18 mouse cellular contexts compared by ENCODE assay signal in genomic region chr6:120255701-120256100, GRCm38 (mm10). TPM values are rescaled to one million over a fixed set of nuclear protein-coding genes. Genes with fewer than 3 reads are reported as not detected.
A peak's percentile ranks its signal among the peaks of the same experiment; 100 is the strongest.
DNase-seq lines count a peak whose midpoint lies in the region; ATAC-seq lines count a peak whose summit lies in the region.
"Had no signal": no experiment of that assay in that cellular context is flagged by ENCODE, and none has a peak within 500 bp of the region (broad histone marks: within the 10 kb centered on the region; RNA-seq: fewer than 3 reads in every experiment).

No protein-coding gene starts in this region.

- ATAC-seq in intestine, embryonic 14.5 days (replicated peaks; ENCODE audit: low FRiP score, low TSS enrichment, low read depth) = no peak
- no peak for ATAC-seq in intestine, embryonic 15.5 days
- ATAC-seq: forebrain, embryonic 15.5 days had no signal

- H3K9ac ChIP-seq in intestine, embryonic 14.5 days (ENCODE audit: low read length) = no peak overlapping the region
- no peak overlapping the region for H3K9ac ChIP-seq in intestine, embryonic 15.5 days
- H3K9ac ChIP-seq: forebrain, embryonic 15.5 days; hindbrain, embryonic 14.5 days; liver, embryonic 13.5 days had no signal

- H3K4me2 ChIP-seq in intestine, embryonic 14.5 days (ENCODE audit: low read length) = no peak overlapping the region
- H3K4me2 ChIP-seq in intestine, embryonic 15.5 days (replicated peaks) = no peak overlapping the region
- H3K4me2 ChIP-seq: forebrain, embryonic 15.5 days; hindbrain, embryonic 14.5 days; liver, embryonic 13.5 days had no signal

- no peak for DNase-seq in intestine, embryonic 14.5 days (ENCODE audit: low spot score)
- peak; percentile 63 for DNase-seq in right cerebral cortex, adult 18-20 months
- DNase-seq in right cerebral cortex, postnatal 4 days = no peak
- DNase-seq in frontal cortex, postnatal 36 days (ENCODE audit: low spot score in 2 of 2) = peak; percentile 17 to 51
- DNase-seq in left cerebral cortex, postnatal 36 days (ENCODE audit: low spot score in 2 of 2) = peak; percentile 29 to 45
- no peak for DNase-seq in Muller cell, postnatal 12 days (ENCODE audit: inconsistent ontology term)
- DNase-seq: heart, adult 18-20 months; liver, embryonic 13.5 days had no signal

- intact Hi-C loops in left cerebral cortex, postnatal 36 days (cut with DNase I) = no loop called here

- H3K4me3 ChIP-seq in intestine, embryonic 14.5 days (ENCODE audit: low read depth, low read length) = no peak overlapping the region
- no peak overlapping the region for H3K4me3 ChIP-seq in intestine, embryonic 15.5 days (replicated peaks)
- H3K4me3 ChIP-seq: forebrain, embryonic 15.5 days; limb, embryonic 10.5 days; liver, embryonic 13.5 days; midbrain, embryonic 10.5 days had no signal

- H3K27ac ChIP-seq in intestine, embryonic 14.5 days (ENCODE audit: low read depth) = peak overlapping the region; percentile 41; the same call in 1 of the 2 replicates
- no peak overlapping the region for H3K27ac ChIP-seq in intestine, embryonic 15.5 days
- H3K27ac ChIP-seq: forebrain, embryonic 15.5 days; hindbrain, embryonic 14.5 days; limb, embryonic 10.5 days; liver, embryonic 13.5 days; midbrain, embryonic 10.5 days had no signal

- no peaks in the 10 kb centered on the region for H3K36me3 ChIP-seq in intestine, embryonic 14.5 days (ENCODE audit: control insufficient read depth, insufficient read depth, low read length)
- no peaks in the 10 kb centered on the region for H3K36me3 ChIP-seq in intestine, embryonic 15.5 days
- H3K36me3 ChIP-seq: forebrain, embryonic 15.5 days; limb, embryonic 10.5 days; liver, embryonic 13.5 days; midbrain, embryonic 10.5 days had no signal

- 75% methylated on average over 12 of the region's 12 CpGs for WGBS in intestine, embryonic 14.5 days
- WGBS in intestine, embryonic 15.5 days = 79% methylated on average over 12 of the region's 12 CpGs

- no peaks in the 10 kb centered on the region for H3K9me3 ChIP-seq in intestine, embryonic 14.5 days (ENCODE audit: control insufficient read depth, low read length)
- no peaks in the 10 kb centered on the region for H3K9me3 ChIP-seq in intestine, embryonic 15.5 days
- H3K9me3 ChIP-seq: forebrain, embryonic 15.5 days; limb, embryonic 10.5 days; liver, embryonic 13.5 days; midbrain, embryonic 10.5 days had no signal

- peaks cover 5% of the 10 kb centered on the region; the same call in 1 of the 2 replicates for H3K4me1 ChIP-seq in intestine, embryonic 14.5 days (replicated peaks; ENCODE audit: control insufficient read depth, insufficient read depth, low read length)
- H3K4me1 ChIP-seq in intestine, embryonic 15.5 days (replicated peaks) = peaks cover 8% of the 10 kb centered on the region; the same call in 1 of the 2 replicates
- H3K4me1 ChIP-seq: forebrain, embryonic 15.5 days had no signal

- no peaks in the 10 kb centered on the region for H3K27me3 ChIP-seq in intestine, embryonic 14.5 days (replicated peaks; ENCODE audit: control insufficient read depth, insufficient read depth, low read length)
- H3K27me3 ChIP-seq in intestine, embryonic 15.5 days (replicated peaks) = no peaks in the 10 kb centered on the region
- H3K27me3 ChIP-seq: forebrain, embryonic 15.5 days; liver, embryonic 13.5 days had no signal

RNA-seq across cellular contexts. Expression of gene D330020A13Rik, which starts 38.5 kb away (rescaled TPM):
- not detected in 2 replicates for polyA plus RNA-seq in intestine, embryonic 14.5 days (2014; fragmentation: Nextera tagmentation; extraction: Ambion mirVana)
- 0.40 TPM in 2 replicates for polyA plus RNA-seq in intestine, embryonic 15.5 days (2015; fragmentation: Nextera tagmentation; extraction: Ambion mirVana)
- not detected for total RNA-seq in left cerebral cortex, postnatal 36 days (2021)
- total RNA-seq: CH12.LX; heart, adult 18-20 months; neutrophil, adult 5-6 weeks had no signal
- polyA plus RNA-seq: cortical plate, adult 2 months; forebrain, embryonic 15.5 days; hindbrain, embryonic 14.5 days; large intestine, adult 2 months; limb, embryonic 10.5 days; liver, embryonic 13.5 days; midbrain, embryonic 10.5 days; stomach, embryonic 14.5 days had no signal

RNA-seq across cellular contexts. Expression of gene B4galnt3, which starts 38.7 kb away (rescaled TPM):
- polyA plus RNA-seq in intestine, embryonic 14.5 days (2014; fragmentation: Nextera tagmentation; extraction: Ambion mirVana) = 0.47 and 0.58 TPM in 2 replicates
- 1.4 and 1.6 TPM in 2 replicates for polyA plus RNA-seq in intestine, embryonic 15.5 days (2015; fragmentation: Nextera tagmentation; extraction: Ambion mirVana)
- total RNA-seq in left cerebral cortex, postnatal 36 days (2021) = under 1 TPM; 0.84 to 0.94 TPM
- total RNA-seq: neutrophil, adult 5-6 weeks had no signal

Comparison
In these comparisons a context has a peak if more than half of its experiments do, and no peak if none do; other contexts are left out.
1. DNase-seq: peak in right cerebral cortex, adult 18-20 months (single experiment), frontal cortex, postnatal 36 days (2 of 2) and left cerebral cortex, postnatal 36 days (2 of 2); none in intestine, embryonic 14.5 days (single experiment), right cerebral cortex, postnatal 4 days (single experiment) and Muller cell, postnatal 12 days (single experiment).